Mouse (Mus musculus) right cerebral cortex, postnatal 14 days (tissue): ENCODE results near the gene Pdgfd.

Experiments used
- DNase-seq: peaks from one replicate; pipeline ENCODE4 v3.0.0; 2022

The Pdgfd gene

DNA sequence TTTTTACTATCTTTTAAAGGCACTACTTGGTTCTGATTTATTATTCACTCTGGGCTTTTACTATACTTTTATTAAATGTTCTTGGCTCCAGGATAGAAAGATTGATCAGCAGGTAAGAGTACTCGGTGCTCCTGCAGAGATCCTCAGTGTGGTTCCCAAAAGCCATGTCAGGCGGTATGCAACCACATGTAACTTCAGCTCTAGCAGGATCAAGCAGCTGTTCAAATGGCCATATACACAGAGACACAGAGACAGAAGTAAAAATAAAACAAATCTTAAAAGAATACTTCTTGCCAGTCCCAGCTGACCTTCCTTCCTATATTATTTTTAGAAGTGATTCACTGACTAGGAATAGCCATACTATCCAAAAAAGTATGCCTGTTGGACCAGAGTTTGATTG, 157.0 kb downstream of the Pdgfd start:
- no peak for DNase-seq

DNA sequence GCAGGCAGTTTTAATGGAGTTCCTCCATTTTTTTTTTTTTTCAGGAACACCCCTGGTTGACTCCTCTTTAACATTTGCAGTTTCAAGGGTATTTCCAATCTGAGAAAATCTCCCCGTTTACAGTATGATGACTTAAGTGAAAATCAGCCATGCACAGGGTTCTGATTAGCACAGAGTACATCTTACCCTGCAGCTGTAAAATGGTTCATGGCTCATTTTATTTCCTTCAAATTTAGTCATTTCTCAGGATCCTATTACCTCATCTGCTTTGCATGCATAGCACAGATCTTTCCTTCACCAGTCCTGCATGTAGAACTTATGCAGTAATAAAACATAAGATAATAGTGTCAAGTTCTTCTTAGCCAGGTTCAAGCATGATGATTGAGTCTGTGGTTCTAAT, 165.1 kb downstream of the Pdgfd start:
- DNase-seq: no peak

DNA sequence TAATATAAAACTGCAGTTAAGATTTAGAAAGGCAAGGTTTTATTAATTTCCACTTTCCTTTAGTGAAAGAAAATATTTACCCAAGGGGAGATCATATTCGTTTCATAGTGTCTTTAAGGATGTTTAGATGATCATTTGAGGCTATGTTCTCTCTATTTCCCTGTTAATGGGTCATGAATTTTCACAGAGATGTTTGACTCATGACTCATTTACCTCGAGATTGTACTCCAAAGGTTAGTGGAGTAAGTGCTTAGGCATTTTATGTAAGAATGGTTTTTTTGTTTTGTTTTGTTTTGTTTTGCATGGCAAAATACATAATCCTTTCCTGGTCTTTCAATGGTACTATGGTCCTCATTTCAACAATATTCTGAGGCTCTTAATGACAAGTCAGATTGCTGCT, 167.9 kb downstream of the Pdgfd start:
- no peak for DNase-seq

DNA sequence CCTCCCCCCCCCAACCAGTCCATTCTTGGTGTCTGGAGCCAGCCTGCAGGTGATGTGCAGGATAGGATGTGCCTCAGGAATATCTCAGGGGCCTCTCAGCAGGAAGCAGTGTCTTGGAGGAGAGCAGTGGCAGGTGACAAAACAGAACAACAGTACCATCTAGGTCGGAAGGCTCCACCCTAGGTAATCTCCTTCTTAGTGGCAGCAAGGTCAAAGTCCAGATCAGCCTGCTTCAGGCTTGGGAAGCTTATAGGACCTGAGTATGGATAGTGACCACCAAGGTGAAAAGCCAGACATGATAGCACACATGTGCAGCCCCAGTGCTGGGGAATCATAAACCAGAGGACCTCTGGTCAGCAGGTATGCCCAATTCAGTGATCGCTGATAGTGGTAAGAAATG, 169.5 kb downstream of the Pdgfd start:
- DNase-seq: no peak

DNA sequence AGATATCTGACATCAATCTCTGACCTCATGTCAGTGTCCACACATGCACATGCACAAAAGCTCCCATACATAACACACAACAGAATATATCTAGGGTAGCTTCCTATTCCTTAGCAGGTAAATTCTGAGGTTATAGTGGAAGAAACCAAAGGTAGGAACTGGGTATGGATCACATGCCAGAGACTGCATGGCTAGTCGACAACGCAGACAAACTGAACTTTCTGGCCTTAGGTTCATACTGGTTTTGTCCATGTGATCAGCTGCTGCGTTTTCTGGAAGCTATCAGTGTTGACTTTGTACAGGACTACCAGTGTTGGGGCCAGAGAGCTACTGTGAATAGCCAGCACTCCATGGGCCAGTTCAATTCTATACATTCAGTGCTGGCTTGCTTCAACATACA, 170.0 kb downstream of the Pdgfd start:
- DNase-seq: no peak

DNA sequence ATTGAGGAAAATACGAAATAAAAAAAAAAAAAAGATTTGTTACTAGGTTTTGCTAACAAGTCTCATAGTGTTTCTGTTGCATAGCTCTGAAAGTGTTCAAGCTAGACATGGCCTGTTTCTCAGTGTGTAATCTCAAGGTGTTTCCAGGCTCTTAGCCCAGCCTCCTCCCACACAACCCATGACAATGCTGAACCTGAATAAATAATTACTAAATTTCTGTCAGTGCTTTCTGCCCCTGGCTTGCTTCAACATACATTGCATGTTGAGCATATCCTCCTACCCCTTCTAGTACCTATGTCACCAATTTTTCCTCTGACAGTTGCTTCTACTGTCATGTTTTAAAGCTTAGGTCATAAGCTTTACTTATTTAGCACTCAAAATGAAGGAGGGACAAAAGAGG, 171.0 kb downstream of the Pdgfd start:
- DNase-seq: no peak

DNA sequence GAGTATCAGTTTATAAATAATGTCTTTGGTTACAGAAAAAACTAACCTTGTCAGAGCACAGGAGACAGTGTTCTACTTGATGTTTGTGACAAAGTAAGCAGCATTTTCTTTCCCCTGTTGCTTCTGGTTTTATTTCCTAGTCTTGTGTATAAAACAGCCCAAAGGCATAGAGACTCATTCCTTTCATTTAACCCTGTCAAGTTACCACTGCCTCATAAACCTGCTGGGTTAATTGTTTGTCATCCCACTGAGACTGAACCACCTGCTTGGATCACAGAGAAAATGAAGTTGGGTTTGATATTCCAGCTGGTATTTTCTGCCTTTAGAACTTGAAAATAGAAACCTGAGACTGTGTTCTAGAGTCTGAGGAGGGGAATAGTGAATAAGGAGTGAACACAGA, 172.4 kb downstream of the Pdgfd start:
- DNase-seq: no peak

DNA sequence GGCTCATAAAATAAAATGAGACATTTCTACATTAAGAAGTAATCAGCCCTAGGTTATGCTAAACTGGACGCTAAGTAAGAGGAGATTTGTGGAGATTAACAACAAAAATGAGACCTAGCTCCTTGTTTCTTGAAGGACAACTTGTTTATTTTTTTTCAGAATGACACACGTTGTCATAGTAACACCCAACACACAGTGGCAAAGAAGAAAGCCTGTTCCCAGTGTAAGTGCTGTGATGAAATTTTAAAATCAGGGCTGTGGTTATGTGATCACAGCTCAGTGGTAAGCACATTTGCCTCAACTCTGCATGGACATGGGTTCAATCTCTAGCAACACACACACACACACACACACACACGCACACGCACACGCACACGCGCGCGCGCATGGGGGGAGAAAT, 174.5 kb downstream of the Pdgfd start:
- no peak for DNase-seq

DNA sequence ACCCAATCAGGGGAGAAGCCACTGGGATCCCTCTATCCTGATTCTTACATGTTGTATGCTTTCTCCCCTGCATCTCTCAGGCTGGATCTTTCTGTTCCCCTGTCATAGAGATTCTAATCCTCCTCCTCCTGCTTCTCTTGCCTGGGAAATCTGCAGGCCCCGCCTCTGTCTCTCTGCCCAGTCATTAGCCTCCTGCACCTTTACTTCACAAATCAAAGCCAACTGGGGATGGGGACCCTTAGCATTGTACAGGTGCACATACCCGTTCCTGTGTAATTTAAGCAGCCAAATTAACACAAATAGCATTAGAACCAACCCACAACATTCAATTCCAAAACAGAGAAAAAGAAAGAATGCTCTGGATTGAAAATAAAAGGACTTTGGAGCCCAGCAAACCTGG, 176.1 kb downstream of the Pdgfd start:
- DNase-seq: no peak

DNA sequence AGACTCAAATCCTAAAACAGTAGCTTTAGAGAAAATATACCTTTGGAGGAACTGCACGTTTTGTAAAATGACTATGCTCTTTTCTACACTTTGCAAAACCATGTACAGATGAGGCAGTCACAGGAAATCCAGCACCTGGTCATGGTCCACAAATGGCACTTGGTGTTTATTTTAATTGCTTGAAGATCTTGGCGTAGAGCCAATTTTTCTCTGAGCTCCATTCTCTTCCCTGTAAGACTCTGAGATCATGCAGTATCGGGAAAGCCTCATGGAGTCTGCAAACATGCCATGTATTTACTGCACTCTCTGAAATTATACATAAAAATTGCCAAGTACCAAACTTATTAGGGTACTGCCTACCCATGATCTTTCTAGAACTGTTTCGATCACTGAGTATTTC, 176.5 kb downstream of the Pdgfd start:
- DNase-seq: no peak

DNA sequence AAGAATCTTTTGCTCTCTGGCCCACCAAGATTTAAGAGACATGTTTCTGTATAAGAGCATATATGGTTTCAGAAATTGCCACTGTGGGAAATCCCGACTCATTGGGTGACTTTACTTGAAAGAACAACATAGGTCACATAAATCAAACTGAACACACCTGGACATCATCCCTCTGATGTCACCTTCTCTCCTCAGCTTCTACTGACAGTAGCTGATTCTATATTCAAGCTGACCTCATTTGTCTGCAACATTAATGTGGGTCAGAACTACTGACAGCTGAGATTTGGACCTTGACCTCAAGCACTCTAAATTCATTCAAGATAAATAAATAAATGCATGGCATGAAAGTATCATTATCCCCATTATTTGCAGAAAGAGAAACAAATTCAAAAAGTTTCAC, 177.0 kb downstream of the Pdgfd start:
- DNase-seq: no peak

DNA sequence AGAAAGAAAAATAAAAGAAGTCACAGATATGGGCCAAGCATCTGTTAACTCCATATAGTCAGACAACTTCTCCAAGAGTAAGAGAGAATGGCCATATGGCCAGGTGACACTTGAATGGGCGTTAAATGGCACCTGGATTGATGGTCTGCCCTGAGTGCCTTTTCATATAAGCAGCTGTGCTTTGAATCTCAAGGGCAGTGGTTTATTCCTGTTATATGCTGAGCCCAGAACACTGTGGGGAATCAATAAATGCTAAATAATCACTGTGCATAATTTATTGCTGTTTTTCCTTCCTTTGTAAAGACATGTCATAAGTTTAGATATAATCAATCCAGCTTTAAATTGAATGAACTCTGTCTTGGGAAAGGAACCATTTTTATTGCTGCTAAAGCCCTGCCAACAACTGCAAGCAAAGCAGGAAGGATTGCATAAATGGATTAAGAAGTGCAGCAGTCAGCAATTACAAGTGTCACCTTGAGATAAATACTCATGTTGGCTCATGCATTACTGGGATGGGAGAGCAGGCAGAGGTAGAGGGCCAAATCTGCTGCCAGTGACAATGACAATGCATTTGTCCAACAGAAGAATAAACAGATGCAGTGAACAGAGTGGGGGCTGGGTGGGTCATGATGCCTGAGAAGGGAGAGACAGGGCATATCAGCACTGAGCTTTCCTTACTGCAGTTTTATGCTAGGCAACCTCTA, 185.0 kb downstream of the Pdgfd start:
- DNase-seq: no peak

DNA sequence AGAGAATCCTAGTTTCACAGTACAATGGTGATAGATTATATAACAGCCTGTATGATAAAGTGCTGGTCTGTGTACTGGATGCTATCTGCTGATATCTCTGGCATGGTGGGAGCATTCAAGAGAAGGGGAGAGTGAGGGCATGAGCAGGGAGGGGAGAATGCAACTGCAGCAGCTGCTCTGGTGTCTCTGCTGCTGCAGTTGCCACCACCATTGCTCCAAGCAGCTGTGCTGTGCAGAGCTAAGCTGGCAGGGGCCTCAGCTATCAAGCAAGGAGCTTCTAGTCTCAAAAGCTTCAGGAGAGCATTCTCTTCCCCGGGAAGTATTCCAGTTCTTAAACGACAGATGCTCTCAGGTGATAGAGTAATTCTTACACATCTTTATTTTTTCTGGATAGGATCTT, 192.4 kb downstream of the Pdgfd start:
- no peak for DNase-seq

DNA sequence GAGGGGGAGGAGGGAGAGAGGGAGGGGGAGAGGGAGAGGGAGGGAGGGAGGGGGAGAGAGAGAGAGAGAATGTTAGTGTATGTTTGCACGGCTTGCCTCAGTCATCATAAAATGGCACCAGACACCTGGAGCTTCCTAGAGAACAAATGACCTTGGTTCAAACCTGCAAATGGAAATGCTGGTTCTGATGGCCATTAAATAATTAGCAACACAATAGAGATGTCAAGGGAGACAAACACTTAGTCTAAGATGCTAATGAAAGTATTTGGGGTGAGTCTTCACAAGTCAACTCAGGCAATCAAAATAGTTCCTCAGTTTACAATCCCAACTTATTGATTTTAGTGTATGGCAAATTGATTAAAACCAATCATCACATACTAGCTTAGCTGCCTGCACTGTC, 198.2 kb downstream of the Pdgfd start:
- no peak for DNase-seq

DNA sequence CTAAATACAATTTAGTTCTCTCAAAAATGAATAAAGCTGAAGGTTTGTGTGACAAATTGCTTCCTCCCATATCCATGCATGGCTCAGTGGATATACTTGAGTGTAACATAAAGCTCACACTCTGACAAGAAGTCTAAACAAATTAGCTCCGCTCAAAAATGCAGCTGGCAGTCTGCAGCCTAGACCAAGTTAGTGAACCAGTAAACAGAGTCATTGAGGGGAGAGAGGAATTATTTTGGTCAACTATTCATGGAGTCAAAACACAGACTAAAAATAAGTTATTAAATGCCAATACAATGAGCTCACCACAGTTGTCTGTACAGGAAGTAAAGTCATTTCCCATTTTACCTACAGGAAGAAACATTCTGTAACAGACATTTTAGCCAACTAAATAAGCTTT, 233.4 kb downstream of the Pdgfd start:
- no peak for DNase-seq

DNA sequence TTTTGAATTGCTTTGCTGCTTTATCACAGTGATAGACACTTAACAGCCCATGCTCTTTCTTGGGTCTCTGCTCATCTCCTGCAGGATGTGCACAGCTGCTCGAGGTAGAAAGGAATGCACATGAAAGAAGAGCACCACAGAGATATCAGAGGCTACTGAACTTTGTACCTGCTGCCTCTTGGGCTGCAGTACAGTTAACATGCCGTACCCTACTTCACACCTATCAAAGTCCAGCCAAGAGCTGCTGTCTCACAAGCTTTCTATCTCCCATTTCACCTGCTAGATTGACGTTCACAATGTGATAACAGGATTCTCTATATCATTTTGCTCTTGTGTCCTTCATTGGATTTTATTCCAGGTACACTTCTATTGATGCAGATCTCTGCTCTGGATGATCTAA, 238.2 kb downstream of the Pdgfd start:
- DNase-seq: no peak

DNA sequence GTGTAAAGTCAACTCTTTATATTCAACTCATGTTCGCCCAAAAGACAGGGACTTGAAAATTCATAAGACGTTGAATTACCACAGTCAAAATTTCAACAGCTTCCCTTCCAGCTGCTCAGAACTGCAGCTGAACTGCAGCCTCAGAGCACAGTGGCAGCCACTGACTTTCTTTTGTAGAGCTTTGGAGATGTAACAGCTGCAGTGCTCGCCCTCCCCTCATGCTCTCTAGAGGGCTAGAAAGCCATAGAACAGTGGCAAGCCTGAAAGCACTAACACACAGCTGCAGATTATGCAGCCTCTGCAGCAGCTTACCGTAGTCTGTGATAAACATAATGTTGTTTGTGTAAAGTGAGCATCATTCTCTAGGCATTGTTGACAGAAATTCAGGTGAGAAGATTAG, 239.6 kb downstream of the Pdgfd start:
- peak; percentile 8 for DNase-seq

DNA sequence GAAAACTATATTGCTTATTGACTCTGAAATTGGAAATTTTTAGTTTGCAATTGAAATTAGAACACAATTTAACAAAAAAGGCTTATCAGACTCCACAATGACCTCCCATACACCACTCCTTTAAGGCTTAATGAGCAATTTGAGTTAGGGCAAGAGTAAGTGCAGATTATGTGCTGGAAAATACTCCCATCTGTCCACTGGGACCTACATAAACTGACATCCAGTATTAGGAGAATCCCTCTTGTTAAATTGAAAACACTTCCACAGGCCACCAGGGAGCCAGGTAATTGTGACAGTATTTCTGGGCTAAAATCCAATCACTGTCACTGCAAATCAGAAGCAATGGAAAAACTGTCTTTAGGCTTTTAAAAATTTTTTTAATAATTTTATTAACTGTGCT, 256.2 kb downstream of the Pdgfd start:
- no peak for DNase-seq
